Comparison of ENCODE assay signal across 24 mouse cellular contexts in the genomic region with DNA sequence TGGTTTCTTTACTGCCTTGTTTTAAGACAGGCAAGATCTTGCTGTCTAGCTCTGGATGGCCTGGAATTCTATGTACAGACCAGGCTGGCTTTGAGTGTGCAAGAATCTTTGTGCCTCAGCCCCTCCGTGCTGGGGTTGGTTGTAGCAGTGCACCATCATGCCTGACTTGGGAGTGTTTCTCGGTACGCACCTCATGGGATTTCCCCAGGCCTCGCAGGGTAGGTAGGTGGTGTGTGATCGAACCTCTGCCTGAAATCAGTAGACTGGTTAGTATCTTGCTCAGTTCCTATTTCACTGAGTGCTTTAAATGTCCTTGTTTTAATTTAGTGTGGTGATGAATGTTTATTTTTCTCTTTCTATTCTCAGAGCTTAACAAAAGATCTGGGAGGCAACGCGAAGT. TPM values are rescaled to one million over a fixed set of nuclear protein-coding genes. Genes with fewer than 3 reads are reported as not detected.
"Had no signal": no experiment of that assay in that cellular context is flagged by ENCODE, and none has a peak within 500 bp of the region (broad histone marks: within the 10 kb centered on the region; RNA-seq: fewer than 3 reads in every experiment).

No protein-coding gene starts in this region.

- H3K4me2 ChIP-seq: heart, embryonic 11.5 days; heart, embryonic 13.5 days; heart, embryonic 15.5 days; hindbrain, embryonic 13.5 days; hindbrain, embryonic 15.5 days; intestine, embryonic 15.5 days; limb, embryonic 12.5 days; liver, embryonic 11.5 days; liver, embryonic 13.5 days had no signal

- H3K9me3 ChIP-seq: heart, embryonic 13.5 days; heart, embryonic 15.5 days; hindbrain, embryonic 13.5 days; hindbrain, embryonic 15.5 days; intestine, embryonic 15.5 days; limb, embryonic 10.5 days; limb, embryonic 12.5 days; liver, embryonic 13.5 days had no signal

- H3K27me3 ChIP-seq: heart, embryonic 13.5 days; heart, embryonic 15.5 days; hindbrain, embryonic 13.5 days; hindbrain, embryonic 15.5 days; intestine, embryonic 15.5 days; limb, embryonic 12.5 days; liver, embryonic 13.5 days had no signal

- H3K9ac ChIP-seq: heart, embryonic 13.5 days; heart, embryonic 15.5 days; hindbrain, embryonic 13.5 days; hindbrain, embryonic 15.5 days; intestine, embryonic 15.5 days; limb, embryonic 12.5 days; liver, embryonic 13.5 days had no signal

- ATAC-seq: hindbrain, postnatal 0 days; intestine, embryonic 15.5 days; intestine, postnatal 0 days had no signal

- H3K4me1 ChIP-seq: hindbrain, embryonic 13.5 days; hindbrain, embryonic 15.5 days; intestine, embryonic 15.5 days; limb, embryonic 10.5 days; limb, embryonic 12.5 days; liver, embryonic 13.5 days had no signal

- H3K27ac ChIP-seq: heart, embryonic 13.5 days; heart, embryonic 15.5 days; hindbrain, embryonic 13.5 days; hindbrain, embryonic 15.5 days; hindbrain, postnatal 0 days; intestine, embryonic 15.5 days; left cerebral cortex, adult 2 months; limb, embryonic 10.5 days; limb, embryonic 12.5 days; liver, embryonic 13.5 days had no signal

- H3K4me3 ChIP-seq: heart, embryonic 13.5 days; heart, embryonic 15.5 days; hindbrain, embryonic 13.5 days; hindbrain, embryonic 15.5 days; intestine, embryonic 15.5 days; layer of hippocampus, adult 2 months; left cerebral cortex, adult 2 months; limb, embryonic 10.5 days; limb, embryonic 12.5 days; liver, embryonic 13.5 days had no signal

- DNase-seq: gastrocnemius, postnatal 14 days; heart, adult 18-20 months; heart, postnatal 14 days; heart, postnatal 36 days; kidney, adult 18-20 months; kidney, adult 8-10 months; kidney, postnatal 10 days; kidney, postnatal 25 days; kidney, postnatal 4 days; liver; liver, embryonic 13.5 days had no signal

RNA-seq across cellular contexts. Expression of a gene that starts 58.8 kb away (rescaled TPM):
- polyA plus RNA-seq: heart, embryonic 15.5 days had no signal
